Mouse (Mus musculus) cerebellum, postnatal 10 days (tissue): ENCODE results near the gene Fam83c.

ENCODE experiments used
- DNase-seq, 2 experiments: peaks; one replicate each; pipeline ENCODE4 v3.0.0; 2021; ENCODE audit warnings: mixed read lengths in 2 of 2

The Fam83c gene

GRCm38 (mm10) chr2:155787949-155788931, 46.4 kb downstream of the Fam83c start:
- DNase-seq = peak; percentile 88 to 91

- no peak for DNase-seq
Observed at GRCm38 (mm10) chr2:155786905-155787304, 47.7 kb downstream of the Fam83c start.

GRCm38 (mm10) chr2:155784534-155784933, 50.1 kb downstream of the Fam83c start:
- DNase-seq = no peak

- DNase-seq = peak in 1 of 2 experiments; percentile 52
Observed at GRCm38 (mm10) chr2:155779506-155779905, 55.1 kb downstream of the Fam83c start.

GRCm38 (mm10) chr2:155779066-155779465, 55.6 kb downstream of the Fam83c start:
- DNase-seq = peak; percentile 46 to 63

GRCm38 (mm10) chr2:155778004-155778403, 56.6 kb downstream of the Fam83c start:
- DNase-seq = peak in 1 of 2 experiments; percentile 46

- peak in 1 of 2 experiments; percentile 60 for DNase-seq
Observed at GRCm38 (mm10) chr2:155777688-155777985, 57.0 kb downstream of the Fam83c start.
